Mouse (Mus musculus): Measurements from ENCODE around the gene Phf2. TPM values are rescaled to one million over a fixed set of nuclear protein-coding genes. Genes with fewer than 3 reads are reported as not detected.

Gene Phf2
- polyA plus RNA-seq, 1 experiment from 2014 or later = 6.1 TPM

DNA sequence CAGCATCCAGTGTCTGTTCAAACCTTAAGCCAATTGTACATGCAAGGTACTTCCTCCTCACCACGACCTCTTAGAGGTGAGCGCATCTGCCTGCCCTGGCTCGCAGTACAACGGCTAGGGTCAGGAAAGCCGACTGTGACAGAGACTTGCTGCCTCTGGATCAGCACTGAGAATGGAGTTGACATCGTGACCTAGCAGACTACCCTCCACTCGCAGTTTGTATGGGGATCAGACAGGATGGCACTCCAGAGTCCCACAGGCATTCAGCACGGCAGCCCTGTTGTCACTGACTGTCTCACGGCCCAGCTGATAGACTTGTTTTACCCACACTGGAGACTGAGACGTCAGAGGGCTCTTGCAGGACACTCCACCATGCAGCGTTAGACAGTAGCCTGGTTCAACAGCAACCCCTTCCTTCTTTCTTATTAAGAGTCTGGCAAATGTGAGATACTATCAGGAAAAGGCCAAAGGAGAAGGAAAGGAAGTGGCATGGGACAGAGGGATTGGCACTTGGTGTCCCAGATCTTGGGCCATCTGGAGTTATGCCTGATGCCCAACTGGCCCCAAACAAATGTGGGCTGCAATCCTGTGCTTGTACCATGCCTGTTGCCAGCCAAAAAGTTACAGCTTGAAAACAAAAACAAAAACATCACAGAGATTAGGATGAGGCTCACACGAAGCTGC, 6.1 kb downstream of the Phf2 start:
- H3K36me3 ChIP-seq (ENCODE audit: control insufficient read depth, insufficient read depth, low read length) = no peaks in the 10 kb centered on the region
- 75% methylated on average over 12 of the region's 12 CpGs for WGBS
- H3K9ac ChIP-seq (ENCODE audit: low read depth, low read length) = no peak overlapping the region
- H3K27me3 ChIP-seq (replicated peaks; ENCODE audit: control insufficient read depth, insufficient read depth, low read length) = no peaks in the 10 kb centered on the region
- no peak for ATAC-seq
- no peaks in the 10 kb centered on the region for H3K9me3 ChIP-seq (ENCODE audit: control insufficient read depth, low read length)
- no peak overlapping the region for H3K4me3 ChIP-seq (ENCODE audit: low read length)
- H3K4me1 ChIP-seq (ENCODE audit: control insufficient read depth, insufficient read depth, low read depth, low read length) = peaks cover 15% of the 10 kb centered on the region
- no peak overlapping the region for H3K4me2 ChIP-seq (ENCODE audit: low read length)
- H3K27ac ChIP-seq (ENCODE audit: low read depth, low read length) = no peak overlapping the region

DNA sequence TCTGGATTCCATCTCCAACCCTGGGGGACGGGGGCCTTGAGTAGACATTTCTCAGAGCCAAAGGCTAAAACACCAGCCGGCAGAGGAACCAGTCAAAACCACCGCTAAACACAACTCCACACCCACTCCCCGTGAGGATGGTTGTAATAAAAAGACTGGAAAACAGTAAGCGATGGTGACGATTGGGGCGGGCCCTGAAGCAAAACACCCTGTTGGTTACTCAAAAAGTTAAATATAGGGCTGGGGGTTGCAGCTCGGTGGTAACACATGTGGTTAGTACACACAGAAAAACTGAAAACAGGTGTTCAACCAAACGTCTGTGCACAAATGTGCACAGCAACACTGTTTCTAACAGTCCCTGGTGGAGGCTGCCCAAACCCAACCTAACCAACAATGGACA, 7.4 kb downstream of the Phf2 start:
- no peak overlapping the region for H3K27ac ChIP-seq (ENCODE audit: low read depth, low read length)
- H3K36me3 ChIP-seq (ENCODE audit: control insufficient read depth, insufficient read depth, low read length) = no peaks in the 10 kb centered on the region
- H3K9me3 ChIP-seq (ENCODE audit: control insufficient read depth, low read length) = no peaks in the 10 kb centered on the region
- no peak overlapping the region for H3K4me3 ChIP-seq (ENCODE audit: low read length)
- ATAC-seq = no peak
- no peaks in the 10 kb centered on the region for H3K27me3 ChIP-seq (replicated peaks; ENCODE audit: control insufficient read depth, insufficient read depth, low read length)
- no peak overlapping the region for H3K9ac ChIP-seq (ENCODE audit: low read depth, low read length)
- H3K4me2 ChIP-seq (ENCODE audit: low read length) = no peak overlapping the region
- 74% methylated on average over 9 of the region's 9 CpGs for WGBS
- peaks cover 12% of the 10 kb centered on the region for H3K4me1 ChIP-seq (ENCODE audit: control insufficient read depth, insufficient read depth, low read depth, low read length)

DNA sequence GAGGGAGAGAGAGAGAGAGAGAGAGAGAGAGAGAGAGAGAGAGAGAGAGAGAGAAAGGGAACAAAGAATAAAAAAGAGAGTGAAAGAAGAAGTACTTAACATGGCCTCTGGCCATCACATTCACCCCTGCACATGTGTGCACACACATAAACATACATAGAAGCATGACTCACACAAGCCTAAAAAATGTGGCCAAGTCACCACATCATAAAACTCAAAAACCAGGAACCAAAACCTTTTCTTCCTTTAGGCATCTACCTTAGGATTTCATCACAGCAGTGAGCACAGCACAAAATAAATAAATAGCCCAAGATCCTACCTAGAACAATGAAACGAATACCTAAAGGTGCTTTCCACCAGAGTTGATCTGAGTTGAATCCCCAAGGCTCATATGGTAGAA, 9.0 kb downstream of the Phf2 start:
- 90% methylated on average over 1 of the region's 1 CpGs for WGBS
- peaks cover 26% of the 10 kb centered on the region for H3K4me1 ChIP-seq (ENCODE audit: control insufficient read depth, insufficient read depth, low read depth, low read length)
- no peak overlapping the region for H3K27ac ChIP-seq (ENCODE audit: low read depth, low read length)
- no peaks in the 10 kb centered on the region for H3K9me3 ChIP-seq (ENCODE audit: control insufficient read depth, low read length)
- H3K36me3 ChIP-seq (ENCODE audit: control insufficient read depth, insufficient read depth, low read length) = no peaks in the 10 kb centered on the region
- H3K9ac ChIP-seq (ENCODE audit: low read depth, low read length) = no peak overlapping the region
- no peaks in the 10 kb centered on the region for H3K27me3 ChIP-seq (replicated peaks; ENCODE audit: control insufficient read depth, insufficient read depth, low read length)
- no peak for ATAC-seq
- no peak overlapping the region for H3K4me3 ChIP-seq (ENCODE audit: low read length)
- no peak overlapping the region for H3K4me2 ChIP-seq (ENCODE audit: low read length)

DNA sequence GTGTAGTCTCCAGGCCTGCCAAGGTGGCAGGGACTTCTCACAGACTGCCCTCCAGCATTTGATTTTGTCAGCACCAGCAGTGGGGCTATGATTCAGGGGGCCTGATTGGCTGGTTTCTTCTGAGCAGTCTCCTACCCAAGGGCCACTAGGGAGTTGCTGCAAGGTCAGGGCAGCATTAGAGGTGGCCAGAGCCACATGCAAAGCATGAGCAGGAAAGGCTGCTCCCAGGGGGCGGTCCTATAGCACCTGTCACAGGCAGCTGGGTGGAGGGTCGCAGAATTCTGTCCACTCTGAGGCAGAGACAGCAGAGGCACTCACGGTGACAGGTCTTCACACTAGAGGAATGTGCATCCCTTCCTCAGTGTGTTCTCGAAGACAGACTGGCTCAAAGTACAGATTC, 12.1 kb downstream of the Phf2 start:
- Histone ChIP-seq H3K9ac (ENCODE audit: low read depth, low read length) (0 out of 2 replicates have a peak overlapping the region, but pooled peaks have one; percentile 31), H3K4me1 (ENCODE audit: control insufficient read depth, insufficient read depth, low read depth, low read length) (peaks cover 36% of the 10 kb centered on the region), H3K36me3 (ENCODE audit: control insufficient read depth, insufficient read depth, low read length) (no peaks in the 10 kb centered on the region), H3K27ac (ENCODE audit: low read depth, low read length) (no peak overlapping the region), H3K4me2 (ENCODE audit: low read length) (no peak overlapping the region), H3K9me3 (ENCODE audit: control insufficient read depth, low read length) (no peaks in the 10 kb centered on the region), H3K4me3 (ENCODE audit: low read length) (no peak overlapping the region), H3K27me3 (replicated peaks; ENCODE audit: control insufficient read depth, insufficient read depth, low read length) (no peaks in the 10 kb centered on the region)
- 79% methylated on average over 4 of the region's 4 CpGs for WGBS
- ATAC-seq = no peak

DNA sequence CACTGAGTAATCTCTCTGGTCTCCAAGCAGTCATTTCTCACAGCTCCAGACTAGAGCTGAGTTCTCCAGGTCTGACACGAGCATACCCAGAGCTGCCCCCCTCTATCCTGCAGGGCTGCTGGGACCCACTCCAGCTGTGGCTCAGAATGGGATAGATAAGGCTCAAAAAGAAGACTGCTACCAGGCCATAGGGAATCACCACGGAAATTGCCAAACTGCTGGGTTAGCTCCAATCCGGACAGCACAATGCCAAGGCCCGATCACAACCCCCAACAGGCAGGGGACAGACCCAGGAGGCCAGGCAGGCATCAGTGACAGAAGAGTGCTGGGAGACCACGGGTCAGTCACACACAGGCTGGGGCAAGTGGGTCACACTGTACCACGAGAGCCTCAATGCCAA, 12.9 kb downstream of the Phf2 start:
- H3K4me1 ChIP-seq (ENCODE audit: control insufficient read depth, insufficient read depth, low read depth, low read length) = peaks cover 39% of the 10 kb centered on the region
- no peak overlapping the region; the same call in 1 of the 2 replicates for H3K9ac ChIP-seq (ENCODE audit: low read depth, low read length)

DNA sequence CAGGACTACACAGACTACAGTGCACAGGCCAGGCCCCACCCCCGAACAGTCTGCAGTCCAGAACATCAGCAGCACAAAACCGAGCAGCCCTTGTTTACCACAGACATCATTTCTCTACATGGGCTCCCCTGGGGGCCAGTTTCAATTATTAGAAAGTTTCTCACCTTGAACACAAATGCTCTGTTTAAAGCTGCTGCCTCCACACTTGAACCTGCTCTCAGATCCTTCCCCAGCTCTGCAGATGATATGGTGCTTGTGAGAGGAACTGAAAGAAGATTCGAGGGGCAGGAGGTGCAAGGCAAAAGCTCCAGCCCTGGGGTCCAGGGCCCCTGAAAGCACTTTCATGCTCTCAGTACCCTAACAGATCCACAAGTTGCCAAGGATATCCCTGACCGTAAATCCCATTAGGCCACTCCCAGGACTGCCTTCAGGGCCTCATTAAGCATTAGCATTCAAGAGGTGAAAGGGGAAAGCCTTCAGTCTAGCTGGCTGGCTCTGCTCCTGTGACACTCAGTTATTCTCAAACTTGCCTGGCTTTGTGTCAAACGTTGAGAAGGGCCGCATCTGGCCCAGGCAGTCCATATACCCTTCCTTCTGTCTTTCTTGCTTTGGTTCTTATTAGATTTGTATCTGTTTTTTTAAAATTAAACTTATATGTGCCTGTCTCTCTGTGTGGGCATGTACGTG, 13.5 kb downstream of the Phf2 start:
- Histone ChIP-seq H3K27ac (ENCODE audit: low read depth, low read length) (no peak overlapping the region), H3K9me3 (ENCODE audit: control insufficient read depth, low read length) (no peaks in the 10 kb centered on the region), H3K9ac (ENCODE audit: low read depth, low read length) (no peak overlapping the region; the same call in 1 of the 2 replicates), H3K27me3 (replicated peaks; ENCODE audit: control insufficient read depth, insufficient read depth, low read length) (no peaks in the 10 kb centered on the region), H3K4me1 (ENCODE audit: control insufficient read depth, insufficient read depth, low read depth, low read length) (peaks cover 39% of the 10 kb centered on the region), H3K4me3 (ENCODE audit: low read length) (no peak overlapping the region), H3K36me3 (ENCODE audit: control insufficient read depth, insufficient read depth, low read length) (no peaks in the 10 kb centered on the region), H3K4me2 (ENCODE audit: low read length) (no peak overlapping the region)
- WGBS = 48% methylated on average over 7 of the region's 7 CpGs
- ATAC-seq = no peak

More for the DNA sequence above, 12.9 kb downstream of the Phf2 start:
- H3K36me3 ChIP-seq (ENCODE audit: control insufficient read depth, insufficient read depth, low read length) = no peaks in the 10 kb centered on the region
- H3K9me3 ChIP-seq (ENCODE audit: control insufficient read depth, low read length) = no peaks in the 10 kb centered on the region
- no peak for ATAC-seq
- H3K4me2 ChIP-seq (ENCODE audit: low read length) = no peak overlapping the region
- 0 out of 2 replicates have a peak overlapping the region, but pooled peaks have one; percentile 18 for H3K27ac ChIP-seq (ENCODE audit: low read depth, low read length)
- H3K4me3 ChIP-seq (ENCODE audit: low read length) = no peak overlapping the region
- WGBS = 54% methylated on average over 6 of the region's 6 CpGs
- H3K27me3 ChIP-seq (replicated peaks; ENCODE audit: control insufficient read depth, insufficient read depth, low read length) = no peaks in the 10 kb centered on the region

DNA sequence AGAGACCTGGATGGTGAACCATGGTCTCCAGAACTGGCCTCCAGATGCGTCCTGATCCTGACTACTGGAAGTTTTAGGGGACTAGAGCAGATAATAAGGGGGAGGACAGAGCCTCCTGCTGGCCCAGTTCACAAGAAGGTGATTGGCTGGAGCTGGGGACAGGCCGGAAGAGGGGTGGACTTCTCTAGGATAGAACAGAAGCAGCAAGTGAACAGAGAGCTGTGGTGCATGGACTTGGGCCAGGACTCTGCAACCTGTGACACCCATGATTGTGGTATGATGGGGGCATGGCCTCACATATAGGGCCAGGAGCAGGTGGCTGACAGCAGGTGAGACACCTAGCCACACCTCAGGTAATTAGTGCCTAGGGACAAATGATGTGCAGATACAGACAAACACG, 17.0 kb downstream of the Phf2 start:
- no peaks in the 10 kb centered on the region for H3K36me3 ChIP-seq (ENCODE audit: control insufficient read depth, insufficient read depth, low read length)
- H3K9me3 ChIP-seq (ENCODE audit: control insufficient read depth, low read length) = no peaks in the 10 kb centered on the region
- no peak overlapping the region for H3K9ac ChIP-seq (ENCODE audit: low read depth, low read length)
- H3K4me1 ChIP-seq (ENCODE audit: control insufficient read depth, insufficient read depth, low read depth, low read length) = peaks cover 45% of the 10 kb centered on the region
- H3K4me2 ChIP-seq (ENCODE audit: low read length) = no peak overlapping the region
- H3K4me3 ChIP-seq (ENCODE audit: low read length) = no peak overlapping the region
- no peaks in the 10 kb centered on the region for H3K27me3 ChIP-seq (replicated peaks; ENCODE audit: control insufficient read depth, insufficient read depth, low read length)
- WGBS = 57% methylated on average over 3 of the region's 3 CpGs
- no peak overlapping the region for H3K27ac ChIP-seq (ENCODE audit: low read depth, low read length)
- no peak for ATAC-seq

DNA sequence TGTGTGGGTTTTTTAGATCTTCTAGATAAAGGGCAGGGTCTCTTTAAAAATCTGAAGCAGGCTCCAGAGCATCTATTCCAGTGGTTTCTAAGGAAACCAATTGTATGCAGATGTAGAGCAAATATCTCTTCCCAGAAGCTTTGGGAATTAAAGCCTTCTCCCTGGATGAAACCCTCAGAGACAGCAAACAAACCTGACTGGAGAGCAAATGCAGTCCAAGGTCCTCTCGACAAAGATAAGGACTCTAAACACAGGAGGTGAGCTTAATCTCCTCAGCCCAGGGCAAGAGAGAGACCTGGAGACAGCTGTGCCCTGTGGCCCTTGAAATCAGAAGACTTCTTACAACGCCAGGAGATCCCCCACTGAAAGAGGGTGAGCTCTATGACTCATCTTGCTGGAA, 17.4 kb downstream of the Phf2 start:
- Histone ChIP-seq H3K27ac (ENCODE audit: low read depth, low read length) (peak overlapping the region; percentile 56), H3K9me3 (ENCODE audit: control insufficient read depth, low read length) (no peaks in the 10 kb centered on the region), H3K9ac (ENCODE audit: low read depth, low read length) (no peak overlapping the region; the same call in 1 of the 2 replicates), H3K4me2 (ENCODE audit: low read length) (0 out of 2 replicates have a peak overlapping the region, but pooled peaks have one; percentile 21), H3K36me3 (ENCODE audit: control insufficient read depth, insufficient read depth, low read length) (no peaks in the 10 kb centered on the region), H3K4me1 (ENCODE audit: control insufficient read depth, insufficient read depth, low read depth, low read length) (peaks cover 43% of the 10 kb centered on the region), H3K4me3 (ENCODE audit: low read length) (no peak overlapping the region), H3K27me3 (replicated peaks; ENCODE audit: control insufficient read depth, insufficient read depth, low read length) (no peaks in the 10 kb centered on the region)
- ATAC-seq = no peak
- 15% methylated on average over 2 of the region's 2 CpGs for WGBS

DNA sequence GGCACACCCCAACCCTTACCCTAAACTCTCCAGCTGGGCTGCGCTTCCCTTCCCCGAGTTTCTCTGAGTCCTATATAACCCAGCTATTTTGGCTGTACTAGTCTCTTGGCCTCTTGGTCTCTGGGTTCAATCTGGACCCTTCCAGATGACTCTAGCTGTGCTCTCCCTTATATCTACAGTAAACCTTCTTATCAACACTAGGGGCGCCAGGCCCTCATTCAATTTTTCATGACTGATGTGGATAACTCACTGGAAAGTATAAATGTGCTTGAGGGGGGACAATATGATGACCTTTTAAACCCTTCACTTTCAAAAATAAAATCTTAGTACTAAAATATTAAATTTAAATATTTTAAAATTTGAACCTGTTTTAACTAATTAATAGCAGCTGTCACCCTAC, 18.1 kb downstream of the Phf2 start:
- Histone ChIP-seq H3K4me2 (ENCODE audit: low read length) (no peak overlapping the region), H3K9ac (ENCODE audit: low read depth, low read length) (no peak overlapping the region), H3K9me3 (ENCODE audit: control insufficient read depth, low read length) (no peaks in the 10 kb centered on the region), H3K27ac (ENCODE audit: low read depth, low read length) (no peak overlapping the region), H3K27me3 (replicated peaks; ENCODE audit: control insufficient read depth, insufficient read depth, low read length) (no peaks in the 10 kb centered on the region), H3K36me3 (ENCODE audit: control insufficient read depth, insufficient read depth, low read length) (no peaks in the 10 kb centered on the region), H3K4me3 (ENCODE audit: low read length) (no peak overlapping the region), H3K4me1 (ENCODE audit: control insufficient read depth, insufficient read depth, low read depth, low read length) (peaks cover 40% of the 10 kb centered on the region)
- WGBS = 77% methylated on average over 3 of the region's 3 CpGs
- ATAC-seq = no peak
